Mouse (Mus musculus): ENCODE data around the gene Fam78b. TPM values are rescaled to one million over a fixed set of nuclear protein-coding genes. Genes with fewer than 3 reads are reported as not detected.

Fam78b gene
- polyA plus RNA-seq (2017; shearing (Covaris generic)): 0.20 TPM

GRCm38 (mm10) chr1:167001174-167001843 is at the start of gene Fam78b:
Fam78b (plus strand) TSS chr1:167001417.

